27 mouse cellular contexts compared by ENCODE assay signal in genomic region chr12:70010356-70010755, GRCm38 (mm10).
"Had no signal": no experiment of that assay in that cellular context is flagged by ENCODE, and none has a peak within 500 bp of the region (broad histone marks: within the 10 kb centered on the region; RNA-seq: fewer than 3 reads in every experiment).

No protein-coding gene starts in this region.

- H3K9me3 ChIP-seq: heart, embryonic 10.5 days; hindbrain, embryonic 12.5 days; kidney, embryonic 15.5 days; limb, embryonic 10.5 days had no signal

- H3K4me1 ChIP-seq: heart, embryonic 10.5 days; heart, embryonic 12.5 days; hindbrain, embryonic 12.5 days; kidney, embryonic 15.5 days; limb, embryonic 10.5 days; limb, embryonic 12.5 days; liver, embryonic 13.5 days had no signal

- H3K27me3 ChIP-seq: heart, embryonic 12.5 days; hindbrain, embryonic 12.5 days; kidney, embryonic 15.5 days; limb, embryonic 12.5 days; liver, embryonic 13.5 days had no signal

- H3K27ac ChIP-seq: heart, embryonic 10.5 days; hindbrain, embryonic 10.5 days; hindbrain, embryonic 12.5 days; hindbrain, embryonic 14.5 days; kidney, embryonic 15.5 days; kidney, postnatal 0 days; limb, embryonic 10.5 days; limb, embryonic 12.5 days; liver, embryonic 13.5 days had no signal

- H3K9ac ChIP-seq: heart, embryonic 12.5 days; hindbrain, embryonic 12.5 days; hindbrain, embryonic 14.5 days; kidney, embryonic 15.5 days; limb, embryonic 12.5 days; liver, embryonic 13.5 days had no signal

- H3K4me3 ChIP-seq: gastrocnemius, adult 2 months; heart, embryonic 10.5 days; heart, embryonic 12.5 days; hindbrain, embryonic 10.5 days; hindbrain, embryonic 12.5 days; kidney, embryonic 15.5 days; limb, embryonic 10.5 days; limb, embryonic 12.5 days; liver, embryonic 13.5 days had no signal

- DNase-seq: gastrocnemius, adult 2 months; gastrocnemius, postnatal 10 days; gastrocnemius, postnatal 36 days; heart, adult 18-20 months; heart, postnatal 10 days; heart, postnatal 4 days; kidney, adult 11 months; kidney, adult 2 months; kidney, adult 9 months; kidney, postnatal 14 days; kidney, postnatal 36 days; layer of hippocampus, adult 9-11 months; layer of hippocampus, postnatal 36 days; liver; liver, embryonic 13.5 days had no signal

- ATAC-seq: hindbrain, embryonic 16.5 days; intestine, embryonic 16.5 days had no signal

- H3K4me2 ChIP-seq: heart, embryonic 12.5 days; hindbrain, embryonic 12.5 days; hindbrain, embryonic 14.5 days; kidney, embryonic 15.5 days; limb, embryonic 12.5 days; liver, embryonic 11.5 days; liver, embryonic 13.5 days had no signal
